Mouse (Mus musculus): Measurements from ENCODE around the gene Krtap19-5. TPM values are rescaled to one million over a fixed set of nuclear protein-coding genes. Genes with fewer than 3 reads are reported as not detected.

Krtap19-5 gene
- polyA plus RNA-seq, 1 experiment from 2014 or later: not detected

DNA sequence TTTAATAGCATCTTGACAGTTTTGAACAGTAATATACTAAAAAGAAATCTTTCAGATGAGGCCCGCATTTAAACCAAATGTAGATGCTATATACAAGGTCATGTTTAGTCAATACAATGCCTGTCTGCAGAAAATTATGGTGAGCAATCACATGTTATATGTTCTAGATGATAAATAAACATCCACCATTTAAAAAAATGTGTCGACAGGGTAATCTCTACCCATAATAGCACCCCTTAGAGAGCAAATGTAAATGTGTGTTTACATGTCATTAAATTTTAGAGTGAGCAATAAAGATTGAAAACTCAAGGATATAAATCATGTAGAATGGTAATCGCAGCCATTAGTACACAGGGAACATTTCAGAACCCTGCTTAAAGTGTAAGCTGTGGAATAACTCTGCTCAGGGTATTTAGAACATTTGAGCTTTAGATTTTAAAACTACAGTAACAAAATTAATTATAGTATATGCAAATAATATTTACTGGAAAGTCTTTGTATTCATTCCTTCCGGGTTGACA is 31.3 kb downstream of the Krtap19-5 start:
- H3K4me1 ChIP-seq (replicated peaks; ENCODE audit: control insufficient read depth, insufficient read depth, low read length): no peaks in the 10 kb centered on the region
- ATAC-seq (ENCODE audit: low FRiP score): no peak

DNA sequence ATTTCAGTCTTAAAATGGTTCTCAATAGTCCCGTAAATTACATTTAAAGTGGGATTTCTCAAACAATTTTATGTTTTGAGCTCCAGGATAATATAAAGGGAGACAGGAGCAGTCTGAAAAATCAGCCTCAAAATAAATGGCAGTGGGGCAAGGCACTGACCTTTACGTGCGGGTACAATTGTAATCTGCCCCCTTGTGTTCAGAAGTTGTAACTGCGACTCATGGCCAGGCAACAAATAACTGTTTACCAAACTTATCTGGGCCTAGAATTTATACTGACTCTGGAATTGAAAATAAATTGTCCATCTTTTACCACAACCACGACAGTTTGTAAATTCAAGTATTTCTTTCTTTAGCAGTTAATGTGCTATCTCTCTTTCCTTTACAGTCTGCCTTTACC is 44.8 kb downstream of the Krtap19-5 start:
- Histone ChIP-seq H3K4me3 (ENCODE audit: low read depth, low read length) (no peak overlapping the region), H3K27ac (ENCODE audit: low read depth, low read length) (no peak overlapping the region), H3K36me3 (ENCODE audit: control insufficient read depth, insufficient read depth, low read length) (no peaks in the 10 kb centered on the region), H3K9ac (ENCODE audit: low read depth, low read length) (no peak overlapping the region), H3K4me2 (replicated peaks; ENCODE audit: low read depth, low read length) (no peak overlapping the region), H3K27me3 (ENCODE audit: control insufficient read depth, insufficient read depth, low read length) (no peaks in the 10 kb centered on the region), H3K4me1 (replicated peaks; ENCODE audit: control insufficient read depth, insufficient read depth, low read length) (no peaks in the 10 kb centered on the region), H3K9me3 (ENCODE audit: control insufficient read depth, low read length) (no peaks in the 10 kb centered on the region)
- DNase-seq (ENCODE audit: low spot score) (peak; percentile 55), ATAC-seq (ENCODE audit: low FRiP score) (no peak)
- 17% methylated on average over 5 of the region's 5 CpGs for WGBS

More for the DNA sequence above, 31.3 kb downstream of the Krtap19-5 start:
- Histone ChIP-seq H3K9ac (ENCODE audit: low read depth, low read length) (no peak overlapping the region), H3K27me3 (ENCODE audit: control insufficient read depth, insufficient read depth, low read length) (no peaks in the 10 kb centered on the region), H3K36me3 (ENCODE audit: control insufficient read depth, insufficient read depth, low read length) (no peaks in the 10 kb centered on the region), H3K4me2 (replicated peaks; ENCODE audit: low read depth, low read length) (no peak overlapping the region), H3K4me3 (ENCODE audit: low read depth, low read length) (no peak overlapping the region), H3K27ac (ENCODE audit: low read depth, low read length) (no peak overlapping the region), H3K9me3 (ENCODE audit: control insufficient read depth, low read length) (no peaks in the 10 kb centered on the region)
- 91% methylated on average over 4 of the region's 4 CpGs for WGBS
- no peak for DNase-seq (ENCODE audit: low spot score)

DNA sequence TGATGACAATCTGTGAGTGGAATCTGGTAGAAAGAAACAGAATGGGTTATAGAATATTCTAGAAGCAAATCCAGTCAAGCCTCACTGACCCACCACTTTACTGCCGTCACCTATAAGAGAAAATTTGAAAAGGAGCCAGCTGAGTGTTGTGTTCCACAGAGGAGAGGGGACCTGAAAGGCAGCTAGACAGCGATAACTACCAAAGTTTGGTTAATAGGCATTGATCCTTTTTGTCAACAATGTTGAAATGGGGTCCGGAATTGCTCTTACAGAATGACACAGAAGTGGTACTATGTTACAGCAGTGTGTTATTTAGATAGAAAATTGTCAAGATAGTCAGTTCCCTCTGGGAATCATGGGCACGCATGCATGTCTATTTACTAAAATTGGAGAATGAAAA is 47.7 kb downstream of the Krtap19-5 start:
- no peak for ATAC-seq (ENCODE audit: low FRiP score)
- Histone ChIP-seq H3K4me1 (replicated peaks; ENCODE audit: control insufficient read depth, insufficient read depth, low read length) (no peaks in the 10 kb centered on the region), H3K4me3 (ENCODE audit: low read depth, low read length) (no peak overlapping the region), H3K4me2 (replicated peaks; ENCODE audit: low read depth, low read length) (no peak overlapping the region), H3K27ac (ENCODE audit: low read depth, low read length) (no peak overlapping the region), H3K36me3 (ENCODE audit: control insufficient read depth, insufficient read depth, low read length) (no peaks in the 10 kb centered on the region), H3K9ac (ENCODE audit: low read depth, low read length) (no peak overlapping the region), H3K27me3 (ENCODE audit: control insufficient read depth, insufficient read depth, low read length) (no peaks in the 10 kb centered on the region), H3K9me3 (ENCODE audit: control insufficient read depth, low read length) (no peaks in the 10 kb centered on the region)
- WGBS: 86% methylated on average over 4 of the region's 4 CpGs
- no peak for DNase-seq (ENCODE audit: low spot score)

DNA sequence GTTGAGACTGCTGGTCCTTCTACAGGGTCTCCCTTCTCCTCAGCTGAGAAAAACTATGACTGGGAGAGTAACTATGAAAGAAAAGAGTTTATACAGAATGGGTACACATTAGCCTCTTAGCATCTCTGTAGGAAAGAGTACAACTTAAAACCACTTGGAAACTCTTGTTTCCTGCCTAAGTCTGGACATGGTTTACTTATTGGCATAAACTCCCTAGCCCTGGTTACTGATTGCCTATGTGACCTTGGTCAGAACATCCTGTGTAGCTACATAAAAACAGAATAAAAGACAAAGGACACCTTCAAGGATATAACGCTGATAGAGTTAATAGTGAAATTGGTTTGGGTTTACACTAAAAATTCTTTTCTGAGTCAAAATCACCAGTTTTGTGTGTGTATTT is 48.9 kb downstream of the Krtap19-5 start:
- no peak for DNase-seq (ENCODE audit: low spot score)
- Histone ChIP-seq H3K4me3 (ENCODE audit: low read depth, low read length) (no peak overlapping the region), H3K9ac (ENCODE audit: low read depth, low read length) (no peak overlapping the region), H3K9me3 (ENCODE audit: control insufficient read depth, low read length) (no peaks in the 10 kb centered on the region), H3K4me1 (replicated peaks; ENCODE audit: control insufficient read depth, insufficient read depth, low read length) (no peaks in the 10 kb centered on the region), H3K27ac (ENCODE audit: low read depth, low read length) (no peak overlapping the region), H3K36me3 (ENCODE audit: control insufficient read depth, insufficient read depth, low read length) (no peaks in the 10 kb centered on the region), H3K4me2 (replicated peaks; ENCODE audit: low read depth, low read length) (no peak overlapping the region), H3K27me3 (ENCODE audit: control insufficient read depth, insufficient read depth, low read length) (no peaks in the 10 kb centered on the region)
- ATAC-seq (ENCODE audit: low FRiP score): no peak
- 97% methylated on average over 1 of the region's 1 CpGs for WGBS

Other genes with a start within 250 kb of the Krtap19-5 start
- not detected in 2 replicates for gene Krtap26-1, start 248.7 kb downstream of the Krtap19-5 start, polyA plus RNA-seq (2014; fragmentation: Nextera tagmentation; extraction: Ambion mirVana)
- not detected in 2 replicates for gene Krtap27-1, start 224.8 kb downstream of the Krtap19-5 start, polyA plus RNA-seq (2014; fragmentation: Nextera tagmentation; extraction: Ambion mirVana)
- not detected in 2 replicates for gene 2310061N02Rik, start 188.5 kb downstream of the Krtap19-5 start, polyA plus RNA-seq (2014; fragmentation: Nextera tagmentation; extraction: Ambion mirVana)
- gene Krtap13-1, start 167.6 kb downstream of the Krtap19-5 start, polyA plus RNA-seq (2014; fragmentation: Nextera tagmentation; extraction: Ambion mirVana): not detected in 2 replicates
- not detected in 2 replicates for gene Krtap13, start 144.8 kb downstream of the Krtap19-5 start, polyA plus RNA-seq (2014; fragmentation: Nextera tagmentation; extraction: Ambion mirVana)
- gene 2310034C09Rik, start 137.6 kb downstream of the Krtap19-5 start, polyA plus RNA-seq (2014; fragmentation: Nextera tagmentation; extraction: Ambion mirVana): not detected in 2 replicates
- gene 2310057N15Rik, start 122.3 kb downstream of the Krtap19-5 start, polyA plus RNA-seq (2014; fragmentation: Nextera tagmentation; extraction: Ambion mirVana): not detected in 2 replicates
- gene Gm5965, start 118.6 kb downstream of the Krtap19-5 start, polyA plus RNA-seq (2014; fragmentation: Nextera tagmentation; extraction: Ambion mirVana): not detected in 2 replicates
- not detected in 2 replicates for gene Gm20741, start 84.2 kb downstream of the Krtap19-5 start, polyA plus RNA-seq (2014; fragmentation: Nextera tagmentation; extraction: Ambion mirVana)
- gene Krtap15, start 76.2 kb downstream of the Krtap19-5 start, polyA plus RNA-seq (2014; fragmentation: Nextera tagmentation; extraction: Ambion mirVana): not detected in 2 replicates
- gene Krtap14, start 70.3 kb downstream of the Krtap19-5 start, polyA plus RNA-seq (2014; fragmentation: Nextera tagmentation; extraction: Ambion mirVana): not detected in 2 replicates
- gene Krtap19-1, start 27.0 kb downstream of the Krtap19-5 start, polyA plus RNA-seq (2014; fragmentation: Nextera tagmentation; extraction: Ambion mirVana): not detected in 2 replicates
- gene Krtap19-2, start 22.2 kb downstream of the Krtap19-5 start, polyA plus RNA-seq (2014; fragmentation: Nextera tagmentation; extraction: Ambion mirVana): not detected in 2 replicates
- not detected in 2 replicates for gene Krtap19-3, start 18.4 kb downstream of the Krtap19-5 start, polyA plus RNA-seq (2014; fragmentation: Nextera tagmentation; extraction: Ambion mirVana)
- gene Krtap19-4, start 11.4 kb downstream of the Krtap19-5 start, polyA plus RNA-seq (2014; fragmentation: Nextera tagmentation; extraction: Ambion mirVana): not detected in 2 replicates
- not detected in 2 replicates for gene Krtap19-9b, start 35.8 kb upstream of the Krtap19-5 start, polyA plus RNA-seq (2014; fragmentation: Nextera tagmentation; extraction: Ambion mirVana)
- not detected in 2 replicates for gene Krtap16-3, start 66.4 kb upstream of the Krtap19-5 start, polyA plus RNA-seq (2014; fragmentation: Nextera tagmentation; extraction: Ambion mirVana)
- gene Krtap22-2, start 114.3 kb upstream of the Krtap19-5 start, polyA plus RNA-seq (2014; fragmentation: Nextera tagmentation; extraction: Ambion mirVana): not detected in 2 replicates
- not detected in 2 replicates for gene Gm10229, start 118.8 kb upstream of the Krtap19-5 start, polyA plus RNA-seq (2014; fragmentation: Nextera tagmentation; extraction: Ambion mirVana)
- gene Krtap6-1, start 135.2 kb upstream of the Krtap19-5 start, polyA plus RNA-seq (2014; fragmentation: Nextera tagmentation; extraction: Ambion mirVana): not detected in 2 replicates
- not detected in 2 replicates for gene Gm10228, start 145.0 kb upstream of the Krtap19-5 start, polyA plus RNA-seq (2014; fragmentation: Nextera tagmentation; extraction: Ambion mirVana)
- gene Krtap6-5, start 151.4 kb upstream of the Krtap19-5 start, polyA plus RNA-seq (2014; fragmentation: Nextera tagmentation; extraction: Ambion mirVana): not detected in 2 replicates
- gene 1110025L11Rik, start 167.5 kb upstream of the Krtap19-5 start, polyA plus RNA-seq (2014; fragmentation: Nextera tagmentation; extraction: Ambion mirVana): not detected in 2 replicates
- not detected in 2 replicates for gene Krtap6-3, start 187.6 kb upstream of the Krtap19-5 start, polyA plus RNA-seq (2014; fragmentation: Nextera tagmentation; extraction: Ambion mirVana)
- gene Gm6358, start 244.4 kb upstream of the Krtap19-5 start, polyA plus RNA-seq (2014; fragmentation: Nextera tagmentation; extraction: Ambion mirVana): not detected in 2 replicates